Mouse (Mus musculus) activated CD4-positive, CD25-positive, alpha-beta regulatory T cell, adult 4 months (primary cell): ENCODE measurements at regions not wholly inside any gene's neighbourhood (a gene's known extent, or its start where the extent isn't known, plus 50 kb on each side); places are given as distances from the start of the nearest gene placed in this dataset.

Experiments used
- ATAC-seq: one replicate; pipeline ENCODE4 v1.8.0; 2017

- no peak for ATAC-seq
These were observed 54.1 kb upstream of the Mtap start for GRCm38 (mm10) chr4:89082838-89083237.

GRCm38 (mm10) chr4:89078485-89078884 lies 58.4 kb upstream of the Mtap start:
- no peak for ATAC-seq

DNA sequence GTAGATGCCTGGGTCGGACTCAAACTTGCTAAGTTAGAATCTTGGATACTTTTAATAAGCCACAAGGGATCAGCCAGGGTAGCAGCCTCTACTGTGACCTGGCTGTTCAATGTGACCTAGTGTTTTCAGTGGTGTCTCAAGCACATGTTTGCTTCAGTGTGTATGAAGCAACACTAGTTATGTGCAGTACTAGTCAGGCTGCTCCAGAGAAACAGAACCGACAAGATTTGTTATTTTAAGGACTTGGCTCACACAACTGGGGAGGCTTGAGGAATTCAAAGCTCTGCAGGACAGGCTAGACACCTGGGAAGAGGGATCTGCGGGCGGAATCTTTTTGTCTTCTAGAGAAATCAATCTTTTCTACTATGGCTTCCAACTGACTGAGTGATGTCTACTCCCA lies 62.2 kb upstream of the Mtap start:
- ATAC-seq, result no peak

DNA sequence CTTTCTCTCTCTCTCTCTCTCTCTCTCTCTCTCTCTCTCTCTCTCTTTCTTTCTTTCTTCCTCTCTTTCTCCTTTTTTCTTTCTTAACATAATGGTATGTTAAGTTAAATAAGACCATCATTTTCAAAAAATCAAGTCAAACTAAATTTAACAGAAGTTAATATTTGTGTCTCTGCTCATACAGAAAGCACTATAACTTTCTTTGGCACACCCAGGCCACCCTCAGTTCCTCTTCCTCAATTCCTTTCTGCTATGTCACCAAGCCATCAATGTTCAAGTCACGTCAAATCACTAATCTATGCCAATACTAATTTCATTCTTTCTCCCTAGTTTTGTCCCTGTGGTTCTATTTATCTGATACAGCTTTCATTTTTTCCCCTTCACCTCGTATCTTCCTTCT lies 66.5 kb upstream of the Mtap start:
- ATAC-seq, result no peak

DNA sequence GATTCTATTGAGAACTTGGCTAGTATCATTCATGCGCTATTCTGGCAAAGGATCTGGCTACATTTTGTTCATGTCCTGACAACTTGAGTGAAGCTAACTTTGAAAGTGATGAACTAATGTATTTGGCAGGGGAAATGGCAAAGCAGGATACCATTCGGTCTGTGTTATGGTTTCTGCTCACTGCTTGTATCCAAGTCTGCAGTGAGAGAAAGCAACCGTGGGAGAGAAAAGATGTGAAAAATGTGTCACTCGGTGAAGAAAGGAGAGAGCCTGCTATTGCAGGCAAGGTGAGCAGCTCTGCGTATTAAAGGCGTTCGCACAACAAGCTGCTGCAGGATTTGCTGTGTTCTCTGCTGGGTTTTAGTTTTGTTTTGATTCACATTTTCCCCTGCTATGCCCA lies 72.5 kb upstream of the Mtap start:
- ATAC-seq, result no peak

GRCm38 (mm10) chr4:89062384-89062783 lies 74.5 kb upstream of the Mtap start:
- no peak for ATAC-seq

GRCm38 (mm10) chr4:89061619-89062018 lies 75.3 kb upstream of the Mtap start:
- no peak for ATAC-seq

DNA sequence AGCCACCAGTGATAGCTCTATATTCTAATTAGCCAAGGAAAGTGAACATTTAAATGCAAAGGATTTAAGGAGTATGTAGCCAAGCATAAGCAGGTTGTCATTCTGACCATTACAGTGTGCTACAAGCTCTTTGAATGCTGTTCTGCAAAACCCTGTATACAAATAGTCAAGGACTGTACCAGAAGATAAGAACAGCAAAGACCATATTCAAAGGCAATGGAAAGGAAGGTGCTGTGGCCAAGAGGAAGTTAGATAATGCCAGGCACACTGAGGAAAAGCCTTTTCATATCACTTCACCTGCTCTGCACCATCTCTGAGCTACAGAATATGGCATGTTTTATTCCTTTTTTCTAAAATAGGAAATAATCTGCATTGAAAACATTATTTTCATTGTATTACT lies 79.3 kb upstream of the Mtap start:
- no peak for ATAC-seq

DNA sequence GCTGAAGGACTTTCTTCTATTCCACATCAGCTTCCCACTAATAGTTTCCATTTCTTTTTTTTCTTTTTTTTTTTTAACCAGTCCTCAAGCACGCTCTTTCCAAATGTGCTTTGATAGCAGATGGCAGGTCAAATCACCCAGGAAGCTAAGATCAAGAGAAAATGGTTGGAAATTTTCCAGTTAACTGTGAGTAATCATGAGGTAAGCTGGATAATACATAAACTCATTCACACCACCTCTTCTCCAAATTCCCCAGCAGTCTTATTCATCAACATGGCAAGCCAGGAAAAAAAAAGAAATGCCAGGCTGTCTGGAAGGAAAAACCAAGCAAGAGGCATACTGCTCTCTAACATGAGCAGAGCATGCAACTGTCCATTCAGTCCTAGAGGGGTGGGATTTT lies 79.8 kb upstream of the Mtap start:
- no peak for ATAC-seq

- ATAC-seq, result no peak
These were observed 81.0 kb upstream of the Mtap start for GRCm38 (mm10) chr4:89055969-89056368.

DNA sequence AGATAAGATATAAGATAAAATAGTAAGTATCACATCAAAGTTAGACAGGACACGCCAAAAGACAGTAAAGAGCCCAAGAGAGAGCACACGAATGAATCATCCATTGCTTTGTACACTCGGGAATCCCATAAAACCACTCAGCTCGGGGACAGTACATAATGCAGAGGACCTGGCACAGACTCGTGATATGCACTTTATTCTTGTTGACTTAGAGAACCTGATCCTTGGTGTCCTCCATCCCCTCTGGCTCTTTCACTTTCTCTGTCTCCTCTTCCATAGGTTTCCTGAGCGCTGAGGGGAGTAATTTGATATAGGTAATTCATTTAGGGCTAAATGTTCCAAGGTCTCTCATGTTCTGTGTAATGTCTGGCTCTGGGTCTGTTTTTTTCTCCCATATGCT lies 83.3 kb upstream of the Mtap start:
- no peak for ATAC-seq

DNA sequence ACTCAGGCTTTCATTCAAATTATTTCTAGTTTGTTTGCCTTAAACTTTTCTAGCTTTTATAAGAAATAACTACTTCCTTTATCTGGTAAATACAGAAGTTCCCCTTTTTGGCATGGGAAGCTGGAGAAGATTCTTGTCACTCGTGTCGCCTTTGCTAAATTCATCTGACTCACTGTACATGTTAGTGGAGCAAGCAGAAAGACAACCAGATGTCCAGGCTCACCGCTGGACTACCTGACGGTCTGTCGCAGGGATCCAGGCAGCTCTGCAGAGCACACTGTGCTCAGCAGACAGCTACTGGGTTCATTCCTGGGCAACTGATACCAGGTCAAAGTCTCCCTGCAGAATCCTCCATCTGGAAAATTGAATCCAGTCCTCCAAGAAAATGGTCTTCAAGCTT lies 85.0 kb upstream of the Mtap start:
- no peak for ATAC-seq

- no peak for ATAC-seq
These were observed 86.2 kb upstream of the Mtap start for GRCm38 (mm10) chr4:89050551-89051199.

DNA sequence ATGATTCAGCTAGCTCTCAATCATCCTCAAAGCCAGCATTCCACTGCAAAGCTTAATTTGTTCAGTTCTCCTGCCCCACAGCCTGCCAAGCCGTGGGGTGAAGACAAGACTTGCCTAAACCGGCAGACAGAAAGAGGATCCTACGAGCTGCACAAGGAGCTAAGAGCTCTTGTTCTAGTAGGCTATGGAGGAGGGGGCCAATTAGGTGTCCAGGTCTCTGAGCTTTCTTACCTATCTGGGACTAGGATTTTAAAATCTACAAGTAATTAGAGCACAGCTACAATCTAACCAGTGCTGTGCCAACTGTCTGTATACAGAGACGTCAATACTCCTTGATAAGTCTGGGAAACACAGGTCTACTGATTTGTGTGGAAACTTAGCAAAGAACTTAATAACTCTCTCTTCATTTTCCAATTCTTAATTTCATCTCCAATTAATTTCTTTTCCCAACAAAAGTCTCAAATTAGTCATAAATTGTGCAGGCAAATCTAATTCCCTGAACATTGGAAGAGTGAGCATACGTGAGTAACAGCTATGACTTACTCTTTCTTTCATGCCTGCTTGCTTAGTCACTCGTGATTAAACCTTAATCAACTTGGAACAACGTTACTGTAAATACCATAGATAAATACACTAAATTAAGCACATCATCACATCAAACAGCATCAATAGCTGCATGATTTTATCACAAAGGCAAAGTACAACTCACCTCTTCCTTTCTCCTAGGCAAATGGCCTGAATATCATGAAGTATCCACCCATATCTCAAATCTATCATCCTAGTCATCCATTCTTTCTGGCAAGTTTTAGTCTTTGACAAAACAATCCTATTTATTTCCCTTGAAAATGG lies 87.1 kb upstream of the Mtap start:
- no peak for ATAC-seq

GRCm38 (mm10) chr4:89044516-89044915 lies 92.4 kb upstream of the Mtap start:
- no peak for ATAC-seq

DNA sequence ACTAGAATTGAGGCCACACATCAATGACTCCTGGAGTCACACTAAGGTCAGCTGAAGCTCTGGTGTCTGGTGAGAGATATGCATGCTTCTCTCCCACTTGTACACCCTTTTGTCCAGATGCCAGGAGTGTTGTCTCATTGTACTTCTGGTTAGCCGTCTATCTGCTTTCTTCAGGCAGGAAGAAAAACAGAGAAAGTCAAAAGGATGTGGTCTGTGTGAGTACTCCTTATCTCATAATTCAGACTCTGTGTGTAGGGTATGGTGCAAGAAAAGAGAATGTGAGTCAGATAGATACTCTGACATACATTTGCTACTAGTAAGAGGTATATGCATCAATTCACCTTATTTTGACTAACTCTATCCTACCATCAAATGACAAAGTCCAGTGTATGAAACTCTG lies 92.9 kb upstream of the Mtap start:
- ATAC-seq, result peak; percentile 88

GRCm38 (mm10) chr4:89040856-89041255 lies 96.1 kb upstream of the Mtap start:
- no peak for ATAC-seq

- no peak for ATAC-seq
These were observed 98.0 kb upstream of the Mtap start for GRCm38 (mm10) chr4:89038906-89039305.

GRCm38 (mm10) chr4:89038135-89038534 lies 98.8 kb upstream of the Mtap start:
- ATAC-seq, result no peak

- no peak for ATAC-seq
These were observed 102.1 kb upstream of the Mtap start for GRCm38 (mm10) chr4:89034822-89035221.

DNA sequence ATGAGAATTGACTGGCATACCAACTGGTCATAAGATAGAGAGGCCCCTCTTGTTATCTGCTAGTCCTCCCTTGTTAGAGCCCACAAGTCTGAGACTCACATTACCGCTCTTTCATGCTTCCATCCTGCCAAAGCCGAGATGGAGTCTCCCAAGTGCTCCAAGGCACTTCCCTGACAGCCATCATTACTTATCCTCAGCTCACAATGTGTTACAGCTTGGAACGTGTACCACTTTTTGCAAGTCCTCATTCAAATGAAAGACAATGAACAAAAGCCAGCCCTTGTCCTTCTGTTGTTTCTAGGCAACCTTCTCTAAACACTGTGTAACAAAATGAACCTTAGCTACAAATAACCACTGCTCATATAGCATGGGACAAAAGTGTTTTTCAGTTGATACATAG lies 102.6 kb upstream of the Mtap start:
- ATAC-seq, result no peak

GRCm38 (mm10) chr4:89012681-89013353 lies 124.1 kb upstream of the Mtap start:
- ATAC-seq, result no peak

DNA sequence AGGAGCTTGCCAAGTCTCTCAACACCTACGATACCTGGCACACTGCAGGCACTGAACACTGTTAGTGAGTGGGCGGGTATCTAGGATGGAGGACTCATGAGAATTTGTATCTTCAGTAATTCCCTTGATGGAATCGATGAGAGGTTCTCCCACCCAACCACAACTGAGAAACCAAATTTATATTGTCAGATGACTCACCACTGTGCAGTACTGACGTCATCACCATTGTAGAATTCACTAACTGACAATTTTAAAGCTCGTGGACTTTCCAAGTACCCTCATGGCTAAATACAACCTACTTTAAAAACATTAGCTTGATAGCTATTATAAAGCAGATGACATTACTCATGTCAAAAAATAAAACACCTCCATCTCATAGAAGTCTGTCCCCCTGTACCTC lies 128.4 kb upstream of the Mtap start:
- peak; percentile 76 for ATAC-seq

GRCm38 (mm10) chr4:89001470-89001869 lies 121.5 kb upstream of the Ifne start:
- peak; percentile 56 for ATAC-seq
